Mouse (Mus musculus): ENCODE measurements around the gene Slamf6.

Gene Slamf6

DNA sequence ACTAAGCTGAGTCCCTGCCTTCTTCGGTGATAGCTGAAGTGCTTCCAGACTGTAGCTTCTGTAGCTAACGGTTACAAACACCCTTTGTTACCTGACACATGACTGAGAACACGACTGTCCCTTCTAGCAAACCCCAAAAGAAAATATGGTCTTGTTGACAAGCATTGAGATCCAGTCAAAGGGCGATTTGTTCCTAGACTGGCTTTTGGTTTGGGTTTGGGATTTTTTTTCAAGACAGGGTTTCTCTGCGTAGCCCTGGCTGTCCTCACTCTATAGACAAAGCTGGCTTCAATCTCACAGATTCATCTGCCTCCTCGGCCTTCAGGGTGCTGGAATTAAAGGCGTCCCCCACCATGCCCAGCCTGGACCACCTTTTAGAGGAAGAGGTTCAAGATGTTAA lies 79.4 kb downstream of the Slamf6 start:
- DNase-seq: no peak

DNA sequence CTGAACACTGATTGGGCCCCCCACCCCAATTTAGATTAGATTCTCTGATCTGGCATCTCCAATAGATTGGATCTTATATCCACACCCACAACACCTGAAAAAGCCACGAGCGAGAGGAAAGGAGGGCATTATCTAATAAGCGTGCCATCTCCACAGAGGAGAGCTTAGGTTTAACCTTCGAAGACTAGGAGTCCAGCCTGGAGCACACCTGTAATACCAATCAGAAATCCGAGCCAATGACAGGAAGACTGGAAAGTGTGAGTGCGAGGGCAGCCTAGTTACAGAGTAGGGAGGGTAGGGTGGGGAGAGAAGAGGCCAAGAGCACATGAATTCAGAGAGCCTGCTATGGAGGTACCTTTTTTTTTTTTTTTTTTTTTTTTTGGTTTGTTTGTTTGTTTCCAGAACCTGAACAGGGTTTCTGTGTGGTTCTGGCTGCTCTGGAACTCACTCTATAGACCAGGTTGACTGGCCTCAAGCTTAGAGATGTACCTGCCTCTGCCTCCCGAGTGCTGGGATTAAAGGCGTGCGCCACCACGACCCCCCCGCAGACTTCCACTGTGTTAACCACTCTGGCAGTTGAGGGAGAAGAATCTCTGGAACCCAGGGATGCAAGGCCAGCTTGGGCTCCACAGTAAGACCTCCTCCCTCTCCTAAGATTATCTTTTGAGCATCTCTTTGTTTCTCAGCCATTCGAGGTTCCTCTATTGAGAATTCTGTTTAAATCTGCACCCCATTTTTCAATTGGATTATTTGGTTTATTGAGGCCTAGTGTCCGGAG lies 81.7 kb downstream of the Slamf6 start:
- DNase-seq: no peak

- peak; percentile 62 to 81 for DNase-seq
Observed at GRCm38 (mm10) chr1:172000641-172001040, 83.3 kb downstream of the Slamf6 start.

- DNase-seq: no peak
Observed at GRCm38 (mm10) chr1:172001665-172002064, 84.3 kb downstream of the Slamf6 start.

All from cerebellum, postnatal 14 days (tissue).